Mouse (Mus musculus): Measurements from ENCODE around the gene Vinac1. TPM values are rescaled to one million over a fixed set of nuclear protein-coding genes. Genes with fewer than 3 reads are reported as not detected.

Gene Vinac1
- polyA plus RNA-seq, 1 experiment from 2014 or later: 0.18 TPM

- H3K4me3 ChIP-seq (ENCODE audit: low read depth, low read length): no peak overlapping the region
- H3K27me3 ChIP-seq (replicated peaks; ENCODE audit: control insufficient read depth, insufficient read depth, low read length): no peaks in the 10 kb centered on the region
- DNase-seq (ENCODE audit: low spot score) (no peak), ATAC-seq (ENCODE audit: low read depth) (no peak)
- no peaks in the 10 kb centered on the region for H3K4me1 ChIP-seq (ENCODE audit: control insufficient read depth, insufficient read depth, low read length)
- no peak overlapping the region for H3K27ac ChIP-seq (replicated peaks; ENCODE audit: low read depth, low read length)
- 79% methylated on average over 3 of the region's 3 CpGs for WGBS
- H3K4me2 ChIP-seq (ENCODE audit: low read depth, low read length): no peak overlapping the region
- no peaks in the 10 kb centered on the region for H3K9me3 ChIP-seq (ENCODE audit: control insufficient read depth, low read length)
- H3K36me3 ChIP-seq (ENCODE audit: control insufficient read depth, insufficient read depth, low read length): peaks cover 51% of the 10 kb centered on the region
- H3K9ac ChIP-seq (ENCODE audit: low read depth, low read length): no peak overlapping the region
Observed at GRCm38 (mm10) chr2:129078313-129078712, 30.3 kb upstream of the Vinac1 start.

- ATAC-seq (ENCODE audit: low read depth): no peak
- Histone ChIP-seq H3K27me3 (replicated peaks; ENCODE audit: control insufficient read depth, insufficient read depth, low read length) (no peaks in the 10 kb centered on the region), H3K4me1 (ENCODE audit: control insufficient read depth, insufficient read depth, low read length) (peaks cover 9% of the 10 kb centered on the region; the same call in 1 of the 2 replicates), H3K27ac (replicated peaks; ENCODE audit: low read depth, low read length) (no peak overlapping the region), H3K4me3 (ENCODE audit: low read depth, low read length) (no peak overlapping the region), H3K9me3 (ENCODE audit: control insufficient read depth, low read length) (no peaks in the 10 kb centered on the region), H3K4me2 (ENCODE audit: low read depth, low read length) (no peak overlapping the region), H3K9ac (ENCODE audit: low read depth, low read length) (no peak overlapping the region), H3K36me3 (ENCODE audit: control insufficient read depth, insufficient read depth, low read length) (peaks cover 10% of the 10 kb centered on the region; the same call in 1 of the 2 replicates)
- 89% methylated on average over 3 of the region's 3 CpGs for WGBS
- DNase-seq (ENCODE audit: low spot score): no peak
Observed at GRCm38 (mm10) chr2:129070296-129070695, 22.3 kb upstream of the Vinac1 start.

GRCm38 (mm10) chr2:129066326-129066725 is 18.4 kb upstream of the Vinac1 start:
- DNase-seq (ENCODE audit: low spot score) (peak; percentile 89), ATAC-seq (ENCODE audit: low read depth) (peak; percentile 80)
- H3K27me3 ChIP-seq (replicated peaks; ENCODE audit: control insufficient read depth, insufficient read depth, low read length): no peaks in the 10 kb centered on the region
- peaks cover 9% of the 10 kb centered on the region; the same call in 1 of the 2 replicates for H3K4me1 ChIP-seq (ENCODE audit: control insufficient read depth, insufficient read depth, low read length)
- H3K9ac ChIP-seq (ENCODE audit: low read depth, low read length): peak overlapping the region; percentile 72
- H3K36me3 ChIP-seq (ENCODE audit: control insufficient read depth, insufficient read depth, low read length): no peaks in the 10 kb centered on the region
- peak overlapping the region; percentile 89 for H3K4me3 ChIP-seq (ENCODE audit: low read depth, low read length)
- H3K4me2 ChIP-seq (ENCODE audit: low read depth, low read length): peak overlapping the region; percentile 56
- WGBS: 0% methylated on average over 15 of the region's 20 CpGs
- peak overlapping the region; percentile 84 for H3K27ac ChIP-seq (replicated peaks; ENCODE audit: low read depth, low read length)
- no peaks in the 10 kb centered on the region for H3K9me3 ChIP-seq (ENCODE audit: control insufficient read depth, low read length)

DNA sequence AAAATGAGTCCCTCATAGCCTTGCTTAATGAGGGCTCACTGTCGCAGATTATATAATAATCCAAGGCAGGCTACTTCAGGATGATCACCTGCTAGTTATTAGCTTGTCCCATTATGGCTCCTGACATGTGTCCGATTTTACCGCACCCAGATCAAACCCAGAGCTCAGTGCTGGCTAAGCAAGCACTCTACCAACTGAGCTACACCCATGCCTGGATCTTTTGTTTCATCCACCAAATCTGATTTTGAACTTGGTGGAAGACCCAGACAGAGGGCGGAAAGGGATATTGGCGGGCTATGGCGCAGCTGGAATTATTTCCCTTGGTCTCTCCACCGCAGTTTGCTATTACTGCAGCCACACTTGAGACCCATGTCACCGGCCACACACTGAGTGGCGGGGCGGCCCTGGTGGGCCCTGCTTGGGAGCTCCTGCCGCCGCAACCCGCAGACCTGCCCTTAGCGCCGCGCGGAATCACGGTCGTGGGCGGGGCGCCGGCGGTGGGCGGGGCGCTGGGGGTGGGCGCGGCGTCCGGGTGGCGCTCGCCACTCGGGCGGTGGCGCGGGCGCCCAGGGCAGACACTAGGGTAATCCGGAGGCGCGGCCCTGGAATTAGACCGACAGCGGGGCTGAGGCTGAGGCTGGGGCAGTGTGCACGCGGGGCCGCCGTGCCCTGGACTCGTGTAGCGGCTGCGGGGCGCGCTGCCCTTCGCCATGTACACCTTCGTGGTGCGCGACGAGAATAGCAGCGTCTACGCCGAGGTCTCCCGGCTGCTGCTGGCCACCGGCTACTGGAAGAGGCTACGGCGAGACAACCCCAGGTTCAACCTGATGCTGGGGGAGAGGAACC is 17.7 kb upstream of the Vinac1 start, which contains the start of gene Ttl:
Gene Ttl, plus strand, starts transcription at position 506 of the 846 bp plus-strand sequence.
- Histone ChIP-seq H3K9me3 (ENCODE audit: control insufficient read depth, low read length) (no peaks in the 10 kb centered on the region), H3K9ac (ENCODE audit: low read depth, low read length) (peak within 1 kb of the TSS; percentile 72), H3K36me3 (ENCODE audit: control insufficient read depth, insufficient read depth, low read length) (no peaks in the 10 kb centered on the region), H3K4me3 (ENCODE audit: low read depth, low read length) (peak within 1 kb of the TSS; percentile 89), H3K27ac (replicated peaks; ENCODE audit: low read depth, low read length) (peak within 1 kb of the TSS; percentile 84), H3K4me1 (ENCODE audit: control insufficient read depth, insufficient read depth, low read length) (peaks cover 9% of the 10 kb centered on the region; the same call in 1 of the 2 replicates), H3K4me2 (ENCODE audit: low read depth, low read length) (peak within 1 kb of the TSS; percentile 56), H3K27me3 (replicated peaks; ENCODE audit: control insufficient read depth, insufficient read depth, low read length) (no peaks in the 10 kb centered on the region)
- WGBS: under 1% methylated on average over 39 of the region's 62 CpGs
- DNase-seq (ENCODE audit: low spot score) (peak; percentile 80), ATAC-seq (ENCODE audit: low read depth) (peak; percentile 96)

GRCm38 (mm10) chr2:129061456-129062059 is 13.6 kb upstream of the Vinac1 start:
- DNase-seq (ENCODE audit: low spot score) (no peak), ATAC-seq (ENCODE audit: low read depth) (no peak)
- Histone ChIP-seq H3K4me1 (ENCODE audit: control insufficient read depth, insufficient read depth, low read length) (no peaks in the 10 kb centered on the region), H3K9me3 (ENCODE audit: control insufficient read depth, low read length) (peaks cover 9% of the 10 kb centered on the region; the same call in 1 of the 2 replicates), H3K27me3 (replicated peaks; ENCODE audit: control insufficient read depth, insufficient read depth, low read length) (no peaks in the 10 kb centered on the region), H3K27ac (replicated peaks; ENCODE audit: low read depth, low read length) (no peak overlapping the region), H3K4me2 (ENCODE audit: low read depth, low read length) (no peak overlapping the region), H3K4me3 (ENCODE audit: low read depth, low read length) (no peak overlapping the region), H3K9ac (ENCODE audit: low read depth, low read length) (no peak overlapping the region), H3K36me3 (ENCODE audit: control insufficient read depth, insufficient read depth, low read length) (no peaks in the 10 kb centered on the region)
- 71% methylated on average over 10 of the region's 10 CpGs for WGBS

- Histone ChIP-seq H3K27ac (replicated peaks; ENCODE audit: low read depth, low read length) (no peak overlapping the region), H3K27me3 (replicated peaks; ENCODE audit: control insufficient read depth, insufficient read depth, low read length) (no peaks in the 10 kb centered on the region), H3K4me1 (ENCODE audit: control insufficient read depth, insufficient read depth, low read length) (no peaks in the 10 kb centered on the region), H3K36me3 (ENCODE audit: control insufficient read depth, insufficient read depth, low read length) (no peaks in the 10 kb centered on the region), H3K9ac (ENCODE audit: low read depth, low read length) (no peak overlapping the region), H3K9me3 (ENCODE audit: control insufficient read depth, low read length) (peaks cover 14% of the 10 kb centered on the region; the same call in 1 of the 2 replicates), H3K4me2 (ENCODE audit: low read depth, low read length) (no peak overlapping the region), H3K4me3 (ENCODE audit: low read depth, low read length) (no peak overlapping the region)
- DNase-seq (ENCODE audit: low spot score) (no peak), ATAC-seq (ENCODE audit: low read depth) (no peak)
- 88% methylated on average over 6 of the region's 6 CpGs for WGBS
Observed at GRCm38 (mm10) chr2:129057920-129058361, 10.0 kb upstream of the Vinac1 start.

DNA sequence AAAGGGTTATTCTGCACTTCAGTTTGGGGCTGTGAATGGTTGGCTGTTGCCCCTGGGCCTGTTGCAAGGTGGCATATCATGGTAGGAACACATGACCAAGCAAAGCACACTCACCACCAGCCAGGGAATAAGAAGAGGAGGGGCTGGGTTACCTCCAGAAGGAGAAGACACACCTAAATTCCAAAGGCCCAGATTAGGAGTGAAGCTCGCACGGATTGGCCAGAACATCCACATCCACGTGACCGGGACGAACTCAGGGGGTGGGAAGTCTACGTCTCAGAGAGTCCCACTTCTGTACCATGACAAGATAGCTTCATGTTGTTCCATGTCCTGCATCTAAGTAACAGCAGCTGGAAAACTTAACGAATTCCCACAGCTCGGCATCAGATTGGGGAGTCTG is 9.3 kb upstream of the Vinac1 start:
- H3K27me3 ChIP-seq (replicated peaks; ENCODE audit: control insufficient read depth, insufficient read depth, low read length): no peaks in the 10 kb centered on the region
- DNase-seq (ENCODE audit: low spot score) (no peak), ATAC-seq (ENCODE audit: low read depth) (no peak)
- H3K9me3 ChIP-seq (ENCODE audit: control insufficient read depth, low read length): peaks cover 14% of the 10 kb centered on the region; the same call in 1 of the 2 replicates
- H3K27ac ChIP-seq (replicated peaks; ENCODE audit: low read depth, low read length): no peak overlapping the region
- no peak overlapping the region for H3K4me2 ChIP-seq (ENCODE audit: low read depth, low read length)
- no peak overlapping the region for H3K4me3 ChIP-seq (ENCODE audit: low read depth, low read length)
- H3K36me3 ChIP-seq (ENCODE audit: control insufficient read depth, insufficient read depth, low read length): no peaks in the 10 kb centered on the region
- no peak overlapping the region for H3K9ac ChIP-seq (ENCODE audit: low read depth, low read length)
- H3K4me1 ChIP-seq (ENCODE audit: control insufficient read depth, insufficient read depth, low read length): no peaks in the 10 kb centered on the region
- 94% methylated on average over 8 of the region's 8 CpGs for WGBS

DNA sequence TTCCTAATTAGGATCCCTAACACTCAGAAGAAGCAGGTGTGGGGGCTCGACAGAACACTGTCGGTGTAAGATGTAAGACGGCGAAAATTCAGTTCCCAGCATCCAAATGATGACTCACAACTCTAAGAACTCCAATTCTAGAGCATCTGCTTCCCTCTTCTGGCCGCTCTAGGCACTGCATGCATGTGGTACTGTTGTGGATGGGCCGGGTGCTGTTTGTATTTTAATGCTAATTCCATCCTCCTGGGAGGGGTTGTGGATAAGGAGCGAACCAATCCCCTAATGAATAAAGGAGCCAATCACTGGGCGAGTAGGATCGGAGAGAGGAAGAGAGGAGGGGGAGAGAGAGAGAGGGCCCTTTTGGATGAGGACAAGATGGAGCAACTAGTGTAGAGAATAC is 8.6 kb upstream of the Vinac1 start:
- H3K27ac ChIP-seq (replicated peaks; ENCODE audit: low read depth, low read length): no peak overlapping the region
- no peaks in the 10 kb centered on the region for H3K27me3 ChIP-seq (replicated peaks; ENCODE audit: control insufficient read depth, insufficient read depth, low read length)
- ATAC-seq (ENCODE audit: low read depth): no peak
- no peak for DNase-seq (ENCODE audit: low spot score)
- peaks cover 14% of the 10 kb centered on the region; the same call in 1 of the 2 replicates for H3K9me3 ChIP-seq (ENCODE audit: control insufficient read depth, low read length)
- 43% methylated on average over 9 of the region's 9 CpGs for WGBS
- H3K4me2 ChIP-seq (ENCODE audit: low read depth, low read length): no peak overlapping the region
- H3K9ac ChIP-seq (ENCODE audit: low read depth, low read length): no peak overlapping the region
- H3K4me1 ChIP-seq (ENCODE audit: control insufficient read depth, insufficient read depth, low read length): no peaks in the 10 kb centered on the region
- no peaks in the 10 kb centered on the region for H3K36me3 ChIP-seq (ENCODE audit: control insufficient read depth, insufficient read depth, low read length)
- H3K4me3 ChIP-seq (ENCODE audit: low read depth, low read length): no peak overlapping the region

Data from embryonic facial prominence, embryonic 14.5 days (tissue).